Mouse (Mus musculus) cerebellum, adult 9-10 months (tissue): ENCODE results near the gene Zfand2b.

Source experiments
- DNase-seq: peaks from one replicate; pipeline ENCODE4 v3.0.0; 2022

The Zfand2b gene

GRCm38 (mm10) chr1:75168472-75169464 is at the start of gene Zfand2b:
Gene Zfand2b, plus strand, starts transcription at chr1:75168646.
- peak; percentile 98 for DNase-seq

GRCm38 (mm10) chr1:75122211-75122610 is 46.2 kb upstream of the Zfand2b start:
- no peak for DNase-seq

GRCm38 (mm10) chr1:75124346-75125321 is 43.8 kb upstream of the Zfand2b start, which contains the start of gene Nhej1:
Gene Nhej1, minus strand, starts transcription at chr1:75125200.
- peak; percentile 96 for DNase-seq

- no peak for DNase-seq
Observed at GRCm38 (mm10) chr1:75125418-75125817, 43.0 kb upstream of the Zfand2b start.

GRCm38 (mm10) chr1:75128641-75129040 is 39.8 kb upstream of the Zfand2b start:
- no peak for DNase-seq

GRCm38 (mm10) chr1:75133421-75134207 is 34.8 kb upstream of the Zfand2b start, which contains the start of gene Slc23a3:
Gene Slc23a3, minus strand, starts transcription at chr1:75133890.
- DNase-seq: no peak

- DNase-seq: no peak
Observed at GRCm38 (mm10) chr1:75136293-75136692, 32.2 kb upstream of the Zfand2b start.

- no peak for DNase-seq
Observed at GRCm38 (mm10) chr1:75136730-75137129, 31.7 kb upstream of the Zfand2b start.

GRCm38 (mm10) chr1:75138448-75138847 is 30.0 kb upstream of the Zfand2b start:
- DNase-seq: no peak

- no peak for DNase-seq
Observed at GRCm38 (mm10) chr1:75140601-75141190, 27.8 kb upstream of the Zfand2b start.

- peak; percentile 53 for DNase-seq
Observed at GRCm38 (mm10) chr1:75141486-75142190, 26.8 kb upstream of the Zfand2b start.

GRCm38 (mm10) chr1:75142301-75143261 is 25.9 kb upstream of the Zfand2b start, which contains the start of the genes Cnppd1 and Retreg2:
Gene Cnppd1, minus strand, starts transcription at chr1:75142711.
Gene Retreg2, plus strand, starts transcription at chr1:75142778.
- DNase-seq: peak; percentile 96

GRCm38 (mm10) chr1:75145589-75145988 is 22.9 kb upstream of the Zfand2b start:
- no peak for DNase-seq

GRCm38 (mm10) chr1:75147411-75148135 is 20.9 kb upstream of the Zfand2b start:
- no peak for DNase-seq

GRCm38 (mm10) chr1:75148727-75149126 is 19.7 kb upstream of the Zfand2b start:
- DNase-seq: no peak

- no peak for DNase-seq
Observed at GRCm38 (mm10) chr1:75155837-75156236, 12.6 kb upstream of the Zfand2b start.

- no peak for DNase-seq
Observed at GRCm38 (mm10) chr1:75158990-75159389, 9.5 kb upstream of the Zfand2b start.

GRCm38 (mm10) chr1:75159540-75160255 is 8.7 kb upstream of the Zfand2b start:
- DNase-seq: no peak
